Mouse (Mus musculus): ENCODE data around the gene Pgs1.

The Pgs1 gene

GRCm38 (mm10) chr11:118003176-118003575 is 17.1 kb downstream of the Pgs1 start:
- no peak for DNase-seq (ENCODE audit: low spot score in 2 of 2)

DNA sequence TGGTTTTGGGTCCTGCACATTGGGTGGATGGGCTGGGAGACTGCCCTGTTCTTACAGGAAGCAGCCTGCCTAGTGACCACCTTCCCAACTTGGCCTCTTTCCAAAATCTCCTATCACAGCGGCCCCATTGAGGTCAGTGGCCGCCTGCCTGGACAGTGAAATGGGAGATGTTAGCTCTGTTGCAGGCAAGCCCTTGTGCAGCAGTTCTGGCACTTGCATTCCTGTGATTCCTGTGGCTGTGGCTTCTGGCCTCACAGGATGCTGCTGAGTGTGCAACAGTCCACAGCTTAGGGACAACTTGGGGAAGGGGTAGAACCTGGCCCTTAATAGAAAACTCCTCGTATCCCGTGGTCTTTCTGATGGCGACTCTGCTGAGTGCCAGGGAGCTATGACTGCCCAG is 17.6 kb downstream of the Pgs1 start:
- no peak for DNase-seq (ENCODE audit: low spot score in 2 of 2)

- DNase-seq (ENCODE audit: low spot score in 2 of 2), result no peak
Measured at GRCm38 (mm10) chr11:118004217-118004616, 18.1 kb downstream of the Pgs1 start.

DNA sequence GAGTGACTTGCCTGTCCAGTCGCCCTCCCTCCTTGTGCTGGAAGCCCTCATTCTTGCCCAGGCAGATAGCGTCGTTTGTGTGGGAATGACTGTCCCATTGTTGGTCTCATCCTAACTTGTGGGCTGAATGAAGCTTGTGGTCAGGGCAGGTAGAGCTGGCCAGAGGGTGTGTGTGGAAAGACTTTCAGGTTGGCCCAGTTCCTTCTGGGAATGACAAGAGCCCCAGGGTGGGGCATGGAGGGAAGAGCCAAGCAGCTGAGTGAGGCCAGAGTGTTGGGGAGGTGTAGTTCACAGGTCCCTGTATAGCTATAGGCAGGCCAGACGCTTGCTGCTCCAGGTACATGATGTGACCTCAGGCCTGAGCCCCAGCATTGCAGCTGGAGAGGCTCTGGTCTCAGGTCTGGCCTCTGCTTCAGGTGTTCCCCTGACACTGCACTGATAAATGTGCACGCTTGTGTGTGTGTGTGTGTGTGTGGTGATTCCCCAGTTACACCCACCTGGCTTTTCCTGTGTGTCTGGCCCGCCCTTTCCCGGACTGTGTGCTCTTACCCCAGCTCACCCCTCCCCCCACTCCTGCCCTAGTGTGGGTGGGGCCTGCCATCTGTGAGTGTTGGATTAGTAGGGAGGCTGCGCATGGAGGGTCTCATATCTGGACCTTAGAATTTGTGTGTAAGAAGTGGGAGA is 21.5 kb downstream of the Pgs1 start:
- DNase-seq (ENCODE audit: low spot score in 2 of 2), result peak in 1 of 2 experiments; percentile 44

GRCm38 (mm10) chr11:118008144-118008805 is 22.2 kb downstream of the Pgs1 start:
- no peak for DNase-seq (ENCODE audit: low spot score in 2 of 2)

GRCm38 (mm10) chr11:118008843-118009242 is 22.8 kb downstream of the Pgs1 start:
- DNase-seq (ENCODE audit: low spot score in 2 of 2), result no peak

GRCm38 (mm10) chr11:118009865-118010571 is 23.9 kb downstream of the Pgs1 start:
- DNase-seq (ENCODE audit: low spot score in 2 of 2), result no peak

- no peak for DNase-seq (ENCODE audit: low spot score in 2 of 2)
Measured at GRCm38 (mm10) chr11:118012595-118012994, 26.5 kb downstream of the Pgs1 start.

GRCm38 (mm10) chr11:118013339-118013738 is 27.2 kb downstream of the Pgs1 start:
- DNase-seq (ENCODE audit: low spot score in 2 of 2), result no peak

GRCm38 (mm10) chr11:118014391-118014995 is 28.4 kb downstream of the Pgs1 start:
- DNase-seq (ENCODE audit: low spot score in 2 of 2), result no peak

DNA sequence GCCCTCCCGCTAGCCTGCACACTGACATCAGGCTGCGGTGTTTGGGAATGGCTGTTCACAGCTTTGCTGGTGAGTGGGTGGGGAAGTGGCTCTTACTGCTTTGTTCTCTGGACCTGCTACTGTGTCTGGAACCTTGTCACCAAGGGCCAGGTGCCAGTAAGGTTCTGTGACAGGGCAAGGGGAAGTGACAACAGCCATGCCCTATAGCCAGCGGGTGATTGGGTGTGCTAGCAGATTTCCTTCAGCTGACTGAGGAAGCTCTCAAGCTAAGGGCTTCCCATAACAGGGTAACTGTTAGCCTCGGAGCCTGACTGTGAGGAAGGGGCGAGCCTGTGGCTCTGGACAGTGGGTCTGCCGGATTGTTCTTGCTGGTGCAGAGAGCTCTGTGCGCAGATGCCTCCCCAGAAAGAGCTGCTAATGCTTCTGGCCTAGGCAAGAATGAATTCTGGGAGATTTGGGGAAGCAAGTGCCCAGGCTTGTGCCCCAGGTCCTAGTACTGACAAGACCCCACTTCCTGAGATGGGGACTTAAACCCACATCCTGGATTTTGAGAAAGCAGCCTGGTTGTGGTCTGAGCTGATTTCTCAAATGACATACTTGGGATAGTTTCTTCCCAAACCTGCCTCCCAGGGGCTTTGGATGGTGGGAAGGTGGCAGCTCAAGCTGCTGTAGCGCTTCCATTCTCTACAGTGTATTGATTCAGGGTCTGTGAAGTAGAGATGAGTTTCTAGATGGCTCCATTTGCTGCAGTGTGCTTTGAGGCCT is 29.5 kb downstream of the Pgs1 start:
- DNase-seq (ENCODE audit: low spot score in 2 of 2), result no peak

GRCm38 (mm10) chr11:118018328-118018727 is 32.2 kb downstream of the Pgs1 start:
- no peak for DNase-seq (ENCODE audit: low spot score in 2 of 2)

DNA sequence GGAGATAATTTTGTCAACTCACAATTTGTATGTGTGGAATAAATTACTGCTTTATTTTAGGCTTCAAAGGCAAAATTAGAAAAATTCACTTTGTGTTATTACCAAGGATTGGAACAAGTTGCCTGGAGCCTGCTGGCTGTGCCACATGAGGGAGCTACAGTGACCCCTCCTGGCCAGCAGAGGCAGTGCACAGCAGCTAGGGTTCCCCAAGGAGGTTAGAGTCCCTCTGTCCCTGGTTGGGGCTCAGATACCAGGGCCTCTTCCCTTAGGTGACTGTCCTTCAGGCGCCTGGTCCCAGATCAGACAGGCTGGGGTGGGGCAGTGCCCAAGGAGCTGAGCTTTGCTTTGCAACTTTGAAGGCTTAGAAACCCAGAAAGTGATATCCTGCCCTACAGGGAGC is 35.7 kb downstream of the Pgs1 start:
- peak; percentile 77 to 90 for DNase-seq (ENCODE audit: low spot score in 2 of 2)

GRCm38 (mm10) chr11:118023475-118023874 is 37.4 kb downstream of the Pgs1 start:
- DNase-seq (ENCODE audit: low spot score in 2 of 2), result no peak

- no peak for DNase-seq (ENCODE audit: low spot score in 2 of 2)
Measured at GRCm38 (mm10) chr11:118024111-118024510, 38.0 kb downstream of the Pgs1 start.

GRCm38 (mm10) chr11:118029170-118029569 is 43.1 kb downstream of the Pgs1 start:
- DNase-seq (ENCODE audit: low spot score in 2 of 2), result no peak

- no peak for DNase-seq (ENCODE audit: low spot score in 2 of 2)
Measured at GRCm38 (mm10) chr11:118031134-118031533, 45.0 kb downstream of the Pgs1 start.

- no peak for DNase-seq (ENCODE audit: low spot score in 2 of 2)
Measured at GRCm38 (mm10) chr11:118034395-118034794, 48.3 kb downstream of the Pgs1 start.

- no peak for DNase-seq (ENCODE audit: low spot score in 2 of 2)
Measured at GRCm38 (mm10) chr11:118035068-118035467, 49.0 kb downstream of the Pgs1 start.

GRCm38 (mm10) chr11:118042791-118043190 is 56.7 kb downstream of the Pgs1 start:
- no peak for DNase-seq (ENCODE audit: low spot score in 2 of 2)

GRCm38 (mm10) chr11:118043293-118043907 is 57.3 kb downstream of the Pgs1 start:
- DNase-seq (ENCODE audit: low spot score in 2 of 2), result no peak

Data from spleen, postnatal 4 days (tissue).